Mouse (Mus musculus) limb, embryonic 11.5 days (tissue): ENCODE measurements around the gene Tbkbp1. TPM values are rescaled to one million over a fixed set of nuclear protein-coding genes. Genes with fewer than 3 reads are reported as not detected.

Experiments used
- ATAC-seq: fragments of 200-750 bp; cut with Nextera tagmentation; 2 replicates; pipeline ENCODE4 v1.8.0; 2017; ENCODE audit warnings: low read depth; ENCODE audit not compliant: insufficient number of reproducible peaks, low FRiP score, low TSS enrichment
- DNase-seq: peaks from one replicate; pipeline ENCODE4 v3.0.0-alpha.2; 2015; ENCODE audit warnings: low spot score
- H3K27ac ChIP-seq: fragments of 300-500 bp; sonication (generic); replicated peaks from 2 replicates; pipeline ENCODE4 v1.5.1; 2014; ENCODE audit warnings: low read depth, mild to moderate bottlenecking, low read length
- H3K27me3 ChIP-seq: fragments of 300-500 bp; sonication (generic); 2 replicates; pipeline ENCODE4 v1.6.1; 2014; ENCODE audit warnings: mild to moderate bottlenecking, low read length, mixed read lengths; ENCODE audit not compliant: control insufficient read depth, insufficient read depth
- H3K36me3 ChIP-seq: fragments of 300-500 bp; sonication (generic); 2 replicates; pipeline ENCODE4 v1.6.1; 2014; ENCODE audit warnings: mild to moderate bottlenecking, low read length, moderate library complexity, mixed read lengths; ENCODE audit not compliant: control insufficient read depth, insufficient read depth
- H3K4me1 ChIP-seq: fragments of 300-500 bp; sonication (generic); 2 replicates; pipeline ENCODE4 v1.6.1; 2014; ENCODE audit warnings: low read length, mixed read lengths; ENCODE audit not compliant: control insufficient read depth, insufficient read depth
- H3K4me2 ChIP-seq: fragments of 300-500 bp; sonication (generic); 2 replicates; pipeline ENCODE4 v1.6.1; 2014; ENCODE audit warnings: low read depth, mild to moderate bottlenecking, moderate library complexity; ENCODE audit not compliant: severe bottlenecking
- H3K4me3 ChIP-seq: fragments of 300-500 bp; sonication (generic); 2 replicates; pipeline ENCODE4 v1.5.1; 2014; ENCODE audit warnings: low read depth, low read length
- H3K9ac ChIP-seq: fragments of 300-500 bp; sonication (generic); 2 replicates; pipeline ENCODE4 v1.6.1; 2014; ENCODE audit warnings: mild to moderate bottlenecking, low read length
- H3K9me3 ChIP-seq: fragments of 300-500 bp; sonication (generic); 2 replicates; pipeline ENCODE4 v1.6.1; 2016; ENCODE audit warnings: low read length; ENCODE audit not compliant: control insufficient read depth
- WGBS: fragments of 180-500 bp; shearing (Covaris S2); extraction: QIAGEN DNeasy Blood & Tissue Kit; methylation state at CpG from one replicate; pipeline ENCODE4 v1.1.7; 2014; 5-methylcytosine and 5-hydroxymethylcytosine counted together
- polyA plus RNA-seq: library from polyadenylated mRNA; unstranded; fragments of >200 nt; fragmentation: Nextera tagmentation; extraction: Ambion mirVana; gene quantifications from 2 replicates; pipeline ENCODE4 v1.2.1, GENCODE M21; 2014

Gene Tbkbp1
- polyA plus RNA-seq, 1 experiment from 2014 or later, result 6.2 TPM

DNA sequence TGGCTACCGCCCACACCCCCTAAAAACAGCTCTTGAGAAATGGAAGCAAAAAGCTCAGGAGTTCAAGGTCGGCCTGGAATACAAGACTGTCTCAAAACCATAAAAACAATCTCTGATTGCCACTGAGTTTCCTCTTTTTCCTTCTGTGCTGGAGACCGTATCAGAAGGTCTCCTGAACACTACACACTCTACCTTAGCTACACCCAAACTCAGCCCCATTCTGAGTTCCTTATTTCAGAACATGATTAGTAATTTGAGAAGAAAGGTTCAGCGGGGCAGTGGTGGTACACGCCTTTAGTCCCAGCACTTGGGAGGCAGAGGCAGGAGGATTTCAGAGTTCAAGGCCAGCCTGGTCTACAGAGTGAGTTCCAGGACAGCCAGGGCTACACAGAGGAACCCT lies 29.8 kb upstream of the Tbkbp1 start:
- H3K9me3 ChIP-seq, result no peaks in the 10 kb centered on the region
- H3K27me3 ChIP-seq, result no peaks in the 10 kb centered on the region
- DNase-seq, result no peak
- no peak for ATAC-seq
- peaks cover 52% of the 10 kb centered on the region for H3K36me3 ChIP-seq
- H3K27ac ChIP-seq, result no peak overlapping the region
- H3K4me2 ChIP-seq, result no peak overlapping the region
- H3K4me1 ChIP-seq, result peaks cover 6% of the 10 kb centered on the region; the same call in 1 of the 2 replicates
- no peak overlapping the region for H3K4me3 ChIP-seq
- 78% methylated on average over 5 of the region's 5 CpGs for WGBS
- H3K9ac ChIP-seq, result no peak overlapping the region

DNA sequence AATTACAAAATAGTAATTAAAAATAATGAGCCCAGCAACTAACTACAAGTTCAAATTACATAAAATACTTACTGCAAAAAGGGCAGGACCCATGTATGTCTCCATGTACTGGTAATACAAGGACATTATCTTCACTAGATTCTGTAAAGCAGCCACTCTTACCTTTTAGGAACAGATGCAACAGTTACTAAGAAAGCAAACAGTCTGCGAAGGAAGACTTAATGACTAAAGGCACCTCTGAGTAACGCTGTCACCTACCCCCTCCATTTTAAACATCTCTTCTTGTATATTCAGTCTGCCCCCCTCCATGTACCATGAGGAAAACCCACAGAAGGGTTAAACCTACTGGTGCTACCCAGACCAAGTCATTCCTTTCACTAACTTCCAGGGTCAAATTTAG lies 26.9 kb upstream of the Tbkbp1 start:
- H3K4me3 ChIP-seq, result no peak overlapping the region
- no peaks in the 10 kb centered on the region for H3K9me3 ChIP-seq
- DNase-seq (no peak), ATAC-seq (no peak)
- peaks cover 69% of the 10 kb centered on the region for H3K36me3 ChIP-seq
- H3K9ac ChIP-seq, result no peak overlapping the region
- no peak overlapping the region for H3K27ac ChIP-seq
- H3K4me2 ChIP-seq, result no peak overlapping the region
- H3K27me3 ChIP-seq, result no peaks in the 10 kb centered on the region
- 95% methylated on average over 2 of the region's 2 CpGs for WGBS
- H3K4me1 ChIP-seq, result no peaks in the 10 kb centered on the region

- 63% methylated on average over 3 of the region's 3 CpGs for WGBS
- no peak overlapping the region for H3K27ac ChIP-seq
- no peak overlapping the region for H3K4me3 ChIP-seq
- peaks cover 71% of the 10 kb centered on the region for H3K36me3 ChIP-seq
- no peaks in the 10 kb centered on the region for H3K9me3 ChIP-seq
- H3K4me1 ChIP-seq, result no peaks in the 10 kb centered on the region
- H3K9ac ChIP-seq, result no peak overlapping the region
- no peak for ATAC-seq
- H3K4me2 ChIP-seq, result no peak overlapping the region
- no peaks in the 10 kb centered on the region for H3K27me3 ChIP-seq
- DNase-seq, result peak; percentile 48
Measured at GRCm38 (mm10) chr11:97176851-97177250, 25.6 kb upstream of the Tbkbp1 start.

DNA sequence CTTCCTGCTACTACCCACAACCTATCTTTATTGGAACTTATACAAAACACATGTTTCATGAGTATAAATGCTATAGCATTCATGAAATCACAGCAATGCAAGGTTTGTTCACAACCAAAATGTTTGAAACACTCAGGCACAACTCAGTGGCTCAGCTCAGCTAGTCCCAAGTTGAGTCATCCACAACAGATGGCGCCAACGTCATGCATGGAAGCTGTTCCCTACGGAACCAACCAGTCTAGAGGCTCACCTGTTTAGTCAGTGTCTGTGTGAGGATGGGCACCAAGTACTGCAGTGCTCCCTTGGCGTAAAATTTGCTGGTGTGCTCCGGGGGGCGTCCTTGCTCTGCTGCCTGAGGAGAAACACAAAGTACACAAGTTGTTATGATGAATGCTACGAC lies 24.2 kb upstream of the Tbkbp1 start:
- ATAC-seq (no peak), DNase-seq (no peak)
- no peak overlapping the region for H3K27ac ChIP-seq
- no peak overlapping the region for H3K4me3 ChIP-seq
- WGBS, result 90% methylated on average over 7 of the region's 7 CpGs
- H3K27me3 ChIP-seq, result no peaks in the 10 kb centered on the region
- peaks cover 71% of the 10 kb centered on the region for H3K36me3 ChIP-seq
- H3K4me2 ChIP-seq, result no peak overlapping the region
- H3K9ac ChIP-seq, result no peak overlapping the region
- H3K4me1 ChIP-seq, result no peaks in the 10 kb centered on the region
- H3K9me3 ChIP-seq, result no peaks in the 10 kb centered on the region

- H3K4me1 ChIP-seq, result no peaks in the 10 kb centered on the region
- no peak for DNase-seq
- H3K4me2 ChIP-seq, result no peak overlapping the region
- WGBS, result 85% methylated on average over 6 of the region's 6 CpGs
- H3K9me3 ChIP-seq, result no peaks in the 10 kb centered on the region
- H3K4me3 ChIP-seq, result no peak overlapping the region
- H3K27me3 ChIP-seq, result no peaks in the 10 kb centered on the region
- no peak for ATAC-seq
- H3K9ac ChIP-seq, result no peak overlapping the region
- H3K36me3 ChIP-seq, result peaks cover 40% of the 10 kb centered on the region
- no peak overlapping the region for H3K27ac ChIP-seq
Measured at GRCm38 (mm10) chr11:97160341-97160740, 9.0 kb upstream of the Tbkbp1 start.

DNA sequence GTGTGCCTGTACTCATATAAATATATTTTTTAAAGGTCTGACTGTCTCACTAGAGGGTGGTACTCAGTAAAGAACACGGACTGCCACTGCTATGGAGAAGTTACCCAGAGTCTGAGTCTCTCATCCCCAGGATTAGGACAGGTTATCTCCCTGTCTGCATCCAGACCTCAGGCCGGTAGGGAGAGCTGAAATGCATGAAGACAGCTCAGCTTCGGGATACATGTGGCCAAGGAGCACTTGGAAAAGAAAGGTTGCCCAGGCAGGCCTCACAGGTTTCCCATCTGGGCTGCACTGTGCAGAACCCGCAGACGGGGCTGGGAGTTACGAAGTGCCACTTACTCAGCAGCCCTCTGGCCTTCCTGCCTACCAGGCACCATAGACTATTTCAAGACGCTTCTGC lies 5.7 kb upstream of the Tbkbp1 start:
- Histone ChIP-seq H3K36me3 (peaks cover 13% of the 10 kb centered on the region), H3K4me3 (no peak overlapping the region), H3K9me3 (no peaks in the 10 kb centered on the region), H3K4me2 (no peak overlapping the region), H3K4me1 (peaks cover 9% of the 10 kb centered on the region), H3K27me3 (no peaks in the 10 kb centered on the region), H3K9ac (no peak overlapping the region), H3K27ac (no peak overlapping the region)
- DNase-seq (no peak), ATAC-seq (no peak)
- 84% methylated on average over 7 of the region's 7 CpGs for WGBS

GRCm38 (mm10) chr11:97152662-97153287 lies 1.5 kb upstream of the Tbkbp1 start:
- Histone ChIP-seq H3K4me1 (peaks cover 26% of the 10 kb centered on the region), H3K9me3 (no peaks in the 10 kb centered on the region), H3K4me3 (no peak overlapping the region), H3K27me3 (no peaks in the 10 kb centered on the region), H3K9ac (no peak overlapping the region), H3K4me2 (peak overlapping the region; percentile 75; the same call in 1 of the 2 replicates), H3K36me3 (peaks cover 2% of the 10 kb centered on the region; the same call in 1 of the 2 replicates), H3K27ac (no peak overlapping the region)
- no peak for ATAC-seq
- 23% methylated on average over 10 of the region's 10 CpGs for WGBS
- peak; percentile 52 for DNase-seq

DNA sequence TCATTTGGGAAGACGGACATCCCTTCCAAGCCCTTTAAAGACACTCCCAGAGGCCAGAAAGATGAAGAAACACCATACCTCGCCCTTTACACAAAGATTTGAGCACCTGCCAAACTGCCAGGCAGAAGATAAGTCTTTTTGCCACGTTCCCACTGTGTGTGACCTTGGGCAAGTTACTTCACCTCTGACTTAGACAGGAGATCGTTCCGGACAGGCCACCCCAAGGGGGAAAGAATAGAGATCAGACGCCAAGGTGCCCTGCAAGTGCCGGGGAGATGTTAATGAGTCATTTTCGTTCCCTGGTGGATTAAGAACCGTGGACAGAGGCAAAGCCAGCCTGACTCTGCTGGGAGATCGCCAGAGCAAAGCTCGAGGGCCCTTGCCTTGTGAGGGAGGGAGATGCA lies 730 bp upstream of the Tbkbp1 start:
- Histone ChIP-seq H3K9me3 (no peaks in the 10 kb centered on the region), H3K9ac (no peak overlapping the region), H3K27me3 (no peaks in the 10 kb centered on the region), H3K36me3 (peaks cover 2% of the 10 kb centered on the region; the same call in 1 of the 2 replicates), H3K27ac (no peak overlapping the region), H3K4me2 (peak overlapping the region; percentile 75; the same call in 1 of the 2 replicates), H3K4me3 (peak overlapping the region; percentile 62; the same call in 1 of the 2 replicates), H3K4me1 (peaks cover 26% of the 10 kb centered on the region)
- DNase-seq (peak; percentile 58), ATAC-seq (no peak)
- under 1% methylated on average over 11 of the region's 11 CpGs for WGBS
